Mouse (Mus musculus) layer of hippocampus, postnatal 10 days (tissue): Measurements from ENCODE around the gene Anapc2. TPM values are rescaled to one million over a fixed set of nuclear protein-coding genes. Genes with fewer than 3 reads are reported as not detected.
A peak's percentile ranks its signal among the peaks of the same experiment; 100 is the strongest.

Experiments
- DNase-seq, 2 experiments: peaks; one replicate each; pipeline ENCODE4 v3.0.0; 2021; ENCODE audit warnings: low spot score in 2 of 2
- long read RNA-seq: library from polyadenylated mRNA; stranded (forward); transcript quantifications from one replicate; pipeline ENCODE4 v2.0.0, GENCODE M21; 2023
- total RNA-seq, 2 experiments: library from RNA; stranded (reverse); gene quantifications; 2 replicates each; pipeline ENCODE4 v1.2.3; 2021

Anapc2 gene
- total RNA-seq: 10 to 100 TPM; 82.8 to 85.3 TPM
- long read RNA-seq, transcript Anapc2-201 (13 exons, 3,004 nt): major isoform, 37 of 47 reads
- long read RNA-seq, partial matches to known transcripts: 7 of 47 reads
- long read RNA-seq, other reads (novel, unspliced or antisense): 3 of 47 reads

- DNase-seq: peak; percentile 98 to 99
Measured at GRCm38 (mm10) chr2:25271827-25272511, at the start of gene Anapc2, which contains the start of gene Ssna1. Gene Anapc2 (plus strand): TSS chr2:25272478. Gene Ssna1 (minus strand): TSS chr2:25272438.

DNA sequence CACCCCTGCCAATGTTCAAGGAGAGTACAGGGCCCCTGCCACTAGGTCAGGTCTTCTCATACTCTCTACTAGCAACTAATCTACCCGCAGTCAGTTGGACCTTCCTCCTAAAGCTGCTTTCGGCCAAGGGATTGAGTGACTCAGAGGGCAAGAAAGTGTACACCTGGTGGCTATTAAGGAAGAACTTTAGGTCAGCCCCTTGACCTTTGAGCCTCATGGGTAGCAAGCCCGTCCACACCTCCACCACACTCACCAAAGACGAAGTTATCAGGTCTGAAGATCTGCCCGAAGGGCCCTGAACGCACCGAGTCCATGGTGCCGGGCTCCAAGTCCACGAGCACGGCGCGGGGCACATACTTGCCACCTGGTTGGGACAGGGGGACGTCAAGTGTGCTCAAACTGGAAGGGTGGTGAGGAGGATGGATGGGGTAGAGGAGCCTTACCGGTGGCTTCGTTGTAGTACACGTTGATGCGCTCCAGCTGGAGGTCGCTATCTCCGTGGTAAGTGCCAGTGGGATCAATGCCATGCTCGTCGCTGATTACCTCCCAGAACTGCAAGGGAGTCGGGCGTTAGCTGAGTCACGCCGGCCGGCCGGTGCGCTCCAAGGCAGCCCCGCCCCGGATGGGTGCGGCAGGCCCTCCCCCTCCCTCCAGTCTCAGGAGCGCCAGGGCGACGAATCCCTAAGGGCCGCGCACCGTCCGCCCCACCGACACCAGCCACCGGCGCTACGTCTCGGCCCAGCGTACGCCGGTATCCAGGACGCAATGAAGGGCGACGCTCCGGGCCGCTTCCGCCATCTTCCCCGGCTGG, 48.4 kb upstream of the Anapc2 start:
- peak in 1 of 2 experiments; percentile 58 for DNase-seq

DNA sequence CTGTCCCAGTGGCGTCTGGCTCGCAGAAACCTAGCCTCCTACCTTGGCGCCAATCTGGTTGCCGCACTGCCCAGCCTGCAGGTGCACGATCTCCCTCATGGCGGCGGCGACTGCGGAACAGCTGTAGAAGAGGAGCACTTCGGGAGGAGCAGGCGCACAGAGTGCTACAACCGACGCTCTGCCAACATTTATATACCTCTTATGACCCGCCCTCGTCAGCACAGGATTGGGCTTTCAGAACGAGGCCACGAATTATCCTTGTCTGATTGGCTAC, 47.8 kb upstream of the Anapc2 start, which contains the start of gene Tubb4b:
TSS of gene Tubb4b (minus strand) at position 211 of the 274 bp plus-strand sequence.
- DNase-seq: no peak

- peak; percentile 97 for DNase-seq
Measured at GRCm38 (mm10) chr2:25224766-25225752, 47.2 kb upstream of the Anapc2 start.

DNA sequence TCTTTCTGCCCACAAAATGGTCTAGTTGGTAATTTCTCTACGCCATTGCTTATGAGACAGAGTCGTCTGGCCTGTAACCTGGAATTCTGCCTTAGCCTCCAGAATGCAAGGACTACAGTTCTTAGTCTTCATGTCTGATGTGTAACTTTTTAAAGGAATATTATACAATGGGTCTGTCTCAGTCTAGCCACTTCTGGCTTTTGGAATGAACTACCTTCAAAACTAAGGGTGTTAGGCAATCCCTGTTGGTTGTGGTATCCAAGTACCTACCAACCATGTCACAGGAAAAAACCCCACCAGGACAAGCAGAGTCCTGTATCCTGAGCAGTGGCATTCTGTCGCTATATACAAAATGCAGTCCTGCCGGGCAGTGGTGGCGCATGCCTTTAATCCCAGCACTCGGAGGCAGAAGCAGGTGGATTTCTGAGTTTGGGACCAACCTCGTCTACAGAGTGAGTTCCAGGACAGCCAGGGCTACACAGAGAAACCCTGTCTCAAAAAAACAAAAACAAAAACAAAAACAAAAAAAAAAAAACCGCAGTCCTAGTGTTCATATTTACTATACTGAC, 46.4 kb upstream of the Anapc2 start:
- DNase-seq: no peak

DNA sequence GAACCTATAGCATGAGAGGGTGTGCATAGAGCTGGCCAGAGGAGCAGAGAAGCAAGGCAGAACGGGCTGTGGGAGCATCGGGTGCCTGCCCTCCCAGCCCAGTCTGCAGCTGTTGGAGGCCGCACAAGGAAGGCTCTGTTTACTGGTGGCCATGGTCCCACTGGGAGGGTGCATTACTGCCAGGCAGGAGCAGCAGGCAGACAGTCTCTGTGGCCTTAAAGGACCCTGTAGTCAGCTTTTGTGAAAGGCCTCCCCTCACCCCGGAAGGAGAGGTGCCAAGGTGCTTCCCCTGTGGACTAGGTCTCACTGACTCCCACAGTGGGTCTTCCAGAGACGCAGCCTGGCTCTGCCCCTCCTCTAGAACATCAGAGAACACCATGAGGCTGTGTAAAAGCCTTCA, 45.4 kb upstream of the Anapc2 start:
- peak; percentile 58 to 67 for DNase-seq

DNA sequence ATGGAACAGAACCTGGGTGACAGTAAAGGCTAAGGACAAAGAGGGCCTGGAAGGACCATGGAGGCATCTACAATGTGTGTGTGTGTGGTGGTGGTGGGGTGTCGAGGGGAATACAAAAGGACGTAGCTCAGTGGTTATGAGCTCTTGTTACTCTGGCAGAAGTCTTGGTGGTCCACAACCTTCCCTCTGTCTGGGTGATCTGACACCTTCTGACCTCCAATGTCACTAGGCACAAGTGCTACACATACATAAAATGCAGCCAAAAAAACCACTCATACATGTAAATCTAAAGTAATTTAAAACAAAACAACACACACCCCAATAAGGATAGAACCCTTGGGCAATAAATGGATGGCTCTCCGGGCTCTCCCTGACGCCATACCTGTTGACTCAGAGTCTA, 44.9 kb upstream of the Anapc2 start:
- DNase-seq: no peak

GRCm38 (mm10) chr2:25228431-25228889, 43.8 kb upstream of the Anapc2 start:
- peak; percentile 79 to 86 for DNase-seq

DNA sequence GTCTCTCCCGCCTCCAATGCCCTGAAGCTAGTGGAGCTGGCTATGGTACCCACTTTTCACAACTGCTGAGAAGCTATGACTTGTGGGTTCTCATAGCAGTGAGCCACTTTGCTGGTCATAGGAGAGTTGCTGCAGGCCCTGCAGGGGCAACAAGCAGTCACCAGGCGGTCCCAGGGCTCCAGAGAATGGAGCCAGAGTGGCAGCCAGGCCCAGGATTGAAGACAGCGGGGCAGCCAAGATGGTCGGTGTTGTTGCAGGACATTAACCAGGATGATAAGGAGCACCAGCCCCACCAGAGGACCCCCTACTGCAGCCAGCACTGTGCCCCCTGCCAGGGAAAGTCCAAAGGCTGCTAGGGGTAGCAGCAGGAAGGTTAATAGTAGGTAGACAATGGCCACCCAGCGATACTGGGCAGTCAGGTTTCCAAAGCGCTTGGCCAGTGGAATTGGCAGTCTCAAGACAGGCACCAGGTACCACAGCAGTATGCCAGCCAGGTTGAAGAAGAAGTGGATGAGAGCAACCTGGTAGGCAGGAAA, 43.2 kb upstream of the Anapc2 start:
- no peak for DNase-seq

DNA sequence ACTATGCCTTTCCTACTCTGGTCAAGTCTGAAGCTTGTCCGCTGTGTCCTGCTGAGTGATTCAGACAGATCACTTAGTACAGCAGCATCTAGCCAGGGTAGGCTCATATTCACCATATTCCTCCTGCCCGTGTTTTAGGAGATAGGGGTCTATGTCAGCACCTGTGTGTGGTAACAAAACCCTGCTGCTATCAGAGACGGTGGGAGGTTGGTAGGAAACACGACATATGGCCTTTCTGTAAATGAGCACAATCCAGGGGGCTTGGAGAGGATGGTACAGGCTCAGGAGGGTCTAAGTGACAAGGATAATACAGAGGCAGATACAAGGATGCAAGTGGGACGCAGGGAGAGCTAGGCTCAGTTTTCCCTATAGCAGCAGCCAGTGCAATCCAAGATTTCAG, 42.7 kb upstream of the Anapc2 start:
- DNase-seq: no peak

DNA sequence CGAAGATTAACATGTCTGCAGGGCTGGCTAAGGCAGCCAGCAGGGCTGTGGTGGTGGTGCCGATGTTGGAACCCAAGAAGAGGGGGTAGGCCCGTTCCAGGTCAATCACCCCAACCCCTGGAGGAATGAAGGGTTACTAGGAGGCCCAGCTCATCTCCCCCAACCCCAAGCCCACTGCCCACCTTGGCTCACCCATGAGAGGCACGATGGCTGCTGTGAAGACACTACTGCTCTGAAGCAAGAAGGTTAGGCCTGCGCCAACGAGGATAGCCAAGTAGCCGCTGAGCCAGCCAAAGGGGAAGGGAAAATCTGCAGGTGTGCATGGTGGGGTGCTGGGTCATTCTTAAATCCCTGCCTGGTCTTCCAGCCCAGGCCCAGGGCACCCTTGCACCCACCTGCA, 41.7 kb upstream of the Anapc2 start:
- no peak for DNase-seq

DNA sequence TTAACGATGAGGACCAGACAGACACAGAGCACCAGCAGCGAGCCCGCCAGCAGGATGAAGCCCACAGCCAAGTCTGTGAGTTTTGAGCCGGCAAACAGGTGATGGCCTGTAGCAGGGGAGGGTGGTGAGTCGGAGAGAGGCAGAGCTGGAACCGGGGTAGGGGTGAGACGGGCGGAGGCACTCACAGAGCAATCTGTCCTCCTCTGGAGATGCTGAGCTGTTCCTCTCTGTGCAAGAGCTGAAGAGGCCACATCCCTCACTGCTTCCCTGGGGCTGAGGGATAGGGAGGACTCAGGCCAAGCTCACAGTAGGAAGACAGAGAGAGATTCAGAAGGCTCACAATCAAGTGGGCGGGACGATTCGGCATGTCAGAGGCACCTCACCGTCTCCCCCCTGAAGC, 41.2 kb upstream of the Anapc2 start:
- DNase-seq: no peak

DNA sequence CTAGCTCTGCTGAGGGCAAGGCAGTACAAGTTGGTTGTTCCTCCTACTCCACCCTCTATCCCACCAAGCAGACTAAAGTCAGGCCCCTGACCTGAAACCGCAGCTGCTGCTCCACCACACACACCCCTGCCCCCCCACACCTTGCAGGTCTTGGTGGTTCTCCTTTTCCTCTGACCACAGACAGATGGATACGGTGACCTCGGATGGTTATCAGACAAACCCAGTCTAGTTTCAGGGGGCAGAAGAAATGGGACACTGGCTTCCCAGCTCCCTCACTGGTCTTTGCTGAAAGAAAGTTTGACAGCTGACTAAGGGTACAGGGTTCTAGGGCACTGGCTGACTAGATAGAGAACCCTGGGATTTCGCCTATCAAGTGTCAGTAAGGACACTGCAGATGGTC, 38.9 kb upstream of the Anapc2 start:
- no peak for DNase-seq

- no peak for DNase-seq
Measured at GRCm38 (mm10) chr2:25234050-25234449, 38.2 kb upstream of the Anapc2 start, which contains the start of gene Slc34a3. Gene Slc34a3 (minus strand): TSS chr2:25234364.

- no peak for DNase-seq
Measured at GRCm38 (mm10) chr2:25234551-25235220, 37.6 kb upstream of the Anapc2 start.

- DNase-seq: no peak
Measured at GRCm38 (mm10) chr2:25236614-25237013, 35.7 kb upstream of the Anapc2 start, which contains the start of gene Rnf224. Gene Rnf224 (minus strand): TSS chr2:25236787.

GRCm38 (mm10) chr2:25237522-25237921, 34.8 kb upstream of the Anapc2 start:
- DNase-seq: no peak

DNA sequence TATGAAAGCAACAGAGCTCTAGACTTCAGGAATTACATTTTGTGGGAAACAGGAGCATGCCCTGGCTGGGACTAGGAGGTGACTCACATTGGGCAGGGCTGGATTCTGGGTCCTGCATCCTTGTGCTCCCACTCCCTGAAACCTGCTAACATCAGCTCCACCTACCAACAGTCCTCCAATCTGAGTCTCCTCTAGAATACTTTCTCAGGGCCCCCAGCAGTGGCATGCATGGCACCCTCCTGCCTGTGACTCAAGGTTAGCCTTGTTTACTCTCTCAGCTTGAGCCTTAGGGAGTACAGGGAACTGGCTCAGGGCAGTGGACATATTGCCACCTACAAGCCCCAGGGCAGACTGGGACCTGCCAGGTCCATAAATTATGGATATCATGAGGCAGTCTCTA, 34.2 kb upstream of the Anapc2 start:
- DNase-seq: no peak

DNA sequence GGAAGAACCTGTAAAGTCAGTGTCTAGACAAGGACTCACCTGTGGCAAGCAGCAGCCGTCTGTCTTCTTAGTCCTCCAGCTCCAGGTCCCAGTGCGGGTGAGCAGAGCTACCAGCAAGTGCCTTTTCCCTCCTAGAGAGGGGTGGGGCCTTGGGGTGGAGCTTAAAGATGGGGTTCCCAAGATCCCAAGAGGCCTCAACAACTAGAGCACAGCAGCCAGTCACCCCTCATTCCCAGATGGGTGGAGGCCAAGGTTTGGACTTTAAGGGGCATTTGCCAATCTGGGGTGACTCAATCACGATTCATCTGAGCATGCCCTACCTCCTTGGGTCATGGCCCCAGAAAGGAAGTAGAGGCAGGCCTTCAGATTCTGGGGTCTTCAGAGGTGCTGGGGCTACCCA, 32.5 kb upstream of the Anapc2 start:
- no peak for DNase-seq

DNA sequence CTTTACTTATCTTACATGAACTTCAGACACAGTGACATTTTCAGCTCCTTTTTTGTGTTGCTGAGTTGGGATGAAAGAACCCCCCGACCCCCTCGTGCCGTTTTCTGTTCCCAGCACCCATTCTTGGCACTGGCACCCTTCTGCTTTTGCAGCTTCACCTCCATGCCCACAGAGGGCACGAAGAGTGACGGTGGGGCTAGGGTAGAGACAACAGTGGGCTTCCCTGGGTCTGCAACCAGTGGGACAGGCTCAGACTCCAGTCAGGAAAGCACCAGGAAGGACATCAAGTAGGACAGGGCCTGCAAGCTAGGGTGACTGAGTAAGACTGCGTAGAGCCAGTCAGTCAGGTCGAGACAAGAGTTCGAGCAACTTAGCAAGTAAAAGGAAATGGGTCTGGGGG, 32.0 kb upstream of the Anapc2 start:
- no peak for DNase-seq
